In the genomic region with DNA sequence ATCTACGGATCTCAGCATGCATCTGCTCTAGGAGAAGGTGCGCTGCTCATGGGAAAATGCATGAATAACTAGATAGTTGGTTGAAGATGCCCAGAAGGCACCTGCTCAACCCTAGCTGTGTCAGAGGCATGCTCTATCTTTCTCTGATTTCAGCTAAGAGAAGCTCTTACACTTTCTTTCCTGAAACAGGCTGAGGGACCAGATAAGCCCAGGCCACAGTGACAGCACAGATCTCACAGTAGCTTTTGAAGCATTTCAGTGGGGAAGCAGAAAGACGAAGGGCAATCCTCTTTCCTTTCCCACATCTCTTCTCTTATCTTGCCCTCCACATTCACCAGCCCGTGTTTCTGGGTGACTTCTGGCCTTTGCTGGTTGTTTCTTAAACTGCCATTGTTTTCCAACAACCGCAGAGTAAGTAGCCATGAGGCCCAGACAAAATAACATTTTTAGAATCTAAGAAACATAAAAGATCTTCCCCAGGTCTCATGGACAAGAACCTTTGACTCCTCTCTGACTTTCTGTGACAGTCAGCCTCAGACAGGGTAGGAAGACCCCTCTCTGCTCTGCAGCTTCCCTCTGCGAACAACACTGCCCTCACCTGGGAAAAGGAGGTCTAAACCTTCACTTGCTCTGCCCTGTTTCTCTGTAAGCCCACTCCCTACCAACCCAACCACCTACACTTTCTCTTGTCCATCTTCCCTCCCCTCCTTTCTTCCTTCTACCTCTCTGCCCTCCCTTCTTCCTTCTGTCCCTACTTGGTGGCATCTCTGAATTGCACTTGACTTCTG, we compare ENCODE assay signal across 16 mouse cellular contexts.
"Had no signal": no experiment of that assay in that cellular context is flagged by ENCODE, and none has a peak within 500 bp of the region (broad histone marks: within the 10 kb centered on the region; RNA-seq: fewer than 3 reads in every experiment).

No protein-coding gene starts in this region.

- H3K36me3 ChIP-seq: kidney, embryonic 15.5 days; liver, embryonic 15.5 days; midbrain, embryonic 15.5 days had no signal

- ATAC-seq: intestine, embryonic 16.5 days; midbrain, embryonic 15.5 days had no signal

- H3K4me3 ChIP-seq: kidney, embryonic 15.5 days; limb, embryonic 13.5 days; liver, embryonic 15.5 days; midbrain, embryonic 15.5 days had no signal

- H3K4me2 ChIP-seq: kidney, embryonic 15.5 days; limb, embryonic 13.5 days; liver, embryonic 15.5 days; lung, embryonic 14.5 days; midbrain, embryonic 11.5 days; midbrain, embryonic 15.5 days had no signal

- H3K9ac ChIP-seq: kidney, embryonic 15.5 days; limb, embryonic 13.5 days; liver, embryonic 15.5 days; lung, embryonic 14.5 days; midbrain, embryonic 15.5 days had no signal

- H3K9me3 ChIP-seq: kidney, embryonic 15.5 days; liver, embryonic 15.5 days; midbrain, embryonic 15.5 days had no signal

- H3K27me3 ChIP-seq: kidney, embryonic 15.5 days; limb, embryonic 13.5 days; liver, embryonic 15.5 days; midbrain, embryonic 15.5 days had no signal

- DNase-seq: kidney, adult 2 months; kidney, postnatal 36 days; layer of hippocampus, adult 9-11 months; layer of hippocampus, postnatal 36 days; left cerebral cortex, postnatal 4 days; lung, embryonic 14.5 days; lung, postnatal 10 days; right cerebral cortex, postnatal 25 days; thymus, postnatal 36 days had no signal

- H3K4me1 ChIP-seq: kidney, embryonic 15.5 days; liver, embryonic 15.5 days; midbrain, embryonic 15.5 days had no signal

- H3K27ac ChIP-seq: kidney, embryonic 15.5 days; limb, embryonic 13.5 days; liver, embryonic 15.5 days; macrophage; midbrain, embryonic 15.5 days had no signal
